Mouse (Mus musculus) right cerebral cortex, adult 2 months (tissue): ENCODE results near the gene Rasgef1c.
A peak's percentile ranks its signal among the peaks of the same experiment; 100 is the strongest.

ENCODE experiments used
- DNase-seq, 2 experiments: peaks; one replicate each; pipeline ENCODE4 v3.0.0; 2021 to 2022; ENCODE audit warnings: low spot score in 2 of 2

Rasgef1c gene

GRCm38 (mm10) chr11:49901659-49902458 lies at the start of gene Rasgef1c:
Gene Rasgef1c (plus strand): TSS chr11:49901835.
- peak; percentile 75 for DNase-seq

DNA sequence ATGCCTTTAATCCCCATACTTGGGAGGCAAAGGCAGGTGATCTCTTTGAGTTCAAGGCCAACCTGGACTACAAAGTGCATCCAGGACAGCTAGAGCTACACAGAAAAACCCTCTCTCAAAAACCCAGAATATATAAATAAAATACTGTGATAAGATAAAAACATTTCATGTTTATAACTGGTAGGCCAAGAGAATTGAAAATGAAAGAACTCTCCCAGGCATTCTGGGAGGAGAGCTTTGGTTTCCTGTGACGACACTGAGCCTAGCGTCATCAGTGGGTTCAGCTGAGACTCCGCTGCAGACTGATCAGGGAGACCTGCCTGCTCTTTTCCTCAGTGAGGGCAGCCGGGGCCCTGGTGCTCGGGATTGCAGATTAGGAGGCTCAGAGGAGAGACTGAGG lies 46.5 kb upstream of the Rasgef1c start:
- no peak for DNase-seq

DNA sequence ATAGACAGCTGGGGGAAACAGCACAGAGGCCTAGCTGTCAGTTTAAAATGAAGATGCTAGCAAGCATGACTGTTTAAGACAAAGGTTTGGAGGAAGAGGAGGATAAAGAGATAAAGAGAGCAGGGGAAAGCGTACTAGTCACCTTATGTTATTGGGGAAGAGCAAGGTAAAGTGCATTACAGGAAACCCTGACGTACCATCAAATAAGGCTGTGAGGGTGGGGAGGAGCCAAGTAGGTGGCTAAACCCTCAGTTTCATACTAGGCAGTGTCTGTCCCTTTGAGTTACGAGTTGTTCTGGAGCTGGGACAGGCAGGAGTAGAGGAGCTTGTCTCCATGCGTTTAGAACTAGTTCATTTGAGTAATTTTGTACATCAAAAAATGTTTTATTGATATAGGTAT lies 40.5 kb upstream of the Rasgef1c start:
- no peak for DNase-seq

DNA sequence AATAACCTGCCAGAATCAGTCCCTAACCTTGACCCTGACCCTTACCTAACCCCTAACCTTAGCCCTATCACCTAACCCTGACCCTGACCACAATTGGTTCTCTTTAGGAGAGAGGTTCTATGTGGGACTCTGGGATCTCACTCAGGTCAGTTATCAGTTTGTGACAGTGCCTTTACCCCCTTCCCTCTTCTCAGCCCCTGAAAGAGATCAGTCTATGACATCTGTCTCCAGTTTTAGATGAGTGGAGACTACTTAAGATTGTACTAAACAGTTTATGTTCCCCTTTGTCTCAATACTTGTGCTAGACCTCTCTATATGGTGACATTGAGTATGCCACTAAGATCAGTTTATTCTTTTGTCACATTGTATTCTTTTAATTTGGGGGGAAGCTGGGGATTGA lies 37.7 kb upstream of the Rasgef1c start:
- DNase-seq: no peak

DNA sequence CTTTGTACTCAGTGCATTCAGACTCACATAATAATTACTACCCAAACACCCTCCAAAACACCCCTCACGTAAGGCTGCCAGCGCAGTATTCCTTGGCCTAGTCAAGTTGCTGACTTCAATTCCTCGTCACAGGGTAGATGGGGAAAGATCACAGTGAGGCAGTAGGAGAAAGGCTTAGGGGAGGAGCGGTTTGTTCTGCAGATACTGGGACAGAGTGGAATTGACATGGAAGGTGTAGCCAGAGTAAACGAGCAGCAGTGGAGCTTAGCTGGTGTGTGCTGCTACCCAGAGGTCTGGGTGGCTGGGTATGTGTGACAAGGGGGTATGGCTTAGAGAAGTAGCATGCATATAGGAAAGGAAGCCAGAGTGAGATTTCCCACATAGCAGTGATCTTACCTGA lies 34.3 kb upstream of the Rasgef1c start:
- DNase-seq: no peak

GRCm38 (mm10) chr11:49869762-49870161 lies 31.9 kb upstream of the Rasgef1c start:
- peak in 1 of 2 experiments; percentile 78 for DNase-seq

- peak; percentile 58 to 64 for DNase-seq
Measured at GRCm38 (mm10) chr11:49871914-49872313, 29.7 kb upstream of the Rasgef1c start.

DNA sequence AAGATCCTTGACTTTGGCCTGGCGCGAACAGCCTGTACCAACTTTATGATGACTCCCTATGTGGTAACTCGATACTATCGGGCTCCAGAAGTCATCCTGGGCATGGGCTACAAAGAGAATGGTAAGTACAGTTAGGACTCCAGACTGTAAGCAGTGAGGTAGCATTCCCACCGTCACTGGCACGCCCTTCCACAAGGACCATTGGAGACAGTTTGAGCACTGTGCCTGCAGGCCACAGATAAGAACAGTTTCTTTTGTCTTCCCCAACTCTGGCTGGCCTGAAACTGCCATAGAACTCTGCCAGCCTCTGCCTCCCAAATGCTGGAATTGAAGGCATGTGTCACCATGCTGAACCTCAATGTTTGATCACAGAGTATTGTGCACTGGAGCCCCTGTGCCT lies 28.9 kb upstream of the Rasgef1c start:
- no peak for DNase-seq

DNA sequence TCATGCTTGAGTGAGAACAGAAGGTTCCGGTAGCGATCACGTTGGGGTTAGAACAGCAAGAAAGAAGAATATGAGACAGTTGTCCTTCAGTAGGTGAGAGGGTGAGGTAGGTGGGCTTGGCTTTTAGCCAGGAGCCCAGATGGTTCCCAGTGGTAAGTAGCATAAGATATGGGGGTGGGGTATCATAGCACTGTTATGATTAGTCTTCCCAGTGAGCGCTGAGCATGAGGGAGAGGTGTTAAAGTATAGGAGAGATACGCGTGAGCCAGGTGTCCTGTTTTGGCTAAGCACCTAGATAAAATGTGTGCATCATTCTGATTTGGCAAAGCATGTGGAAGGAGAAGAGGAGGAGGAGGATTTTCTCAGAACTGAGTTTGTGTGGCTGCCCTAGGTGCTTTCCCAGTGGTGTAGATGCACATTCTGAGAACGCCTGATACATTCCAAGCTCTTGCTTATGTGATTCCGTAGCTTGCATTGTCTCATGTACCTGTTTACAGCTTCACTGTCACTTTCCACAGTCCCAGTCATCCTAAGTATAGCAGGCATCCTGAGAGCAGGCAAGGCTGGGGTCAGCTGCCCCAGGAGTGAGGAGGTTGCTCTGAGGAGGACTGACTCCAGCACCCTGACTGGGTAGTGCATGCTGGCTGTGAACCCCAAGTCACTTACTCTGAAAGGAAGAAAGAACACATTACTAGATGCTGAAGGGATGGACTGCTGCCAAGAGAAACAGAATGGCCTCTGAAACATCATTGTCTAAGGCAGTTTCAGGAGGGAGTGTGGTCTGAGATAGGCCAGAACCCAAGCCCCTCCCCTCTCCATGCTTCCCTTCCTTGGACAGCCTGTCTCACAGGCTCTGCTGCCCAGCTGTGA lies 24.5 kb upstream of the Rasgef1c start:
- DNase-seq: peak; percentile 53 to 63

- DNase-seq: peak; percentile 41 to 43
Measured at GRCm38 (mm10) chr11:49879950-49880642, 21.5 kb upstream of the Rasgef1c start.

- DNase-seq: no peak
Measured at GRCm38 (mm10) chr11:49883394-49883793, 18.2 kb upstream of the Rasgef1c start.

GRCm38 (mm10) chr11:49888469-49888868 lies 13.2 kb upstream of the Rasgef1c start:
- no peak for DNase-seq

- no peak for DNase-seq
Measured at GRCm38 (mm10) chr11:49891993-49892392, 9.6 kb upstream of the Rasgef1c start.

- DNase-seq: no peak
Measured at GRCm38 (mm10) chr11:49893806-49894205, 7.8 kb upstream of the Rasgef1c start.

DNA sequence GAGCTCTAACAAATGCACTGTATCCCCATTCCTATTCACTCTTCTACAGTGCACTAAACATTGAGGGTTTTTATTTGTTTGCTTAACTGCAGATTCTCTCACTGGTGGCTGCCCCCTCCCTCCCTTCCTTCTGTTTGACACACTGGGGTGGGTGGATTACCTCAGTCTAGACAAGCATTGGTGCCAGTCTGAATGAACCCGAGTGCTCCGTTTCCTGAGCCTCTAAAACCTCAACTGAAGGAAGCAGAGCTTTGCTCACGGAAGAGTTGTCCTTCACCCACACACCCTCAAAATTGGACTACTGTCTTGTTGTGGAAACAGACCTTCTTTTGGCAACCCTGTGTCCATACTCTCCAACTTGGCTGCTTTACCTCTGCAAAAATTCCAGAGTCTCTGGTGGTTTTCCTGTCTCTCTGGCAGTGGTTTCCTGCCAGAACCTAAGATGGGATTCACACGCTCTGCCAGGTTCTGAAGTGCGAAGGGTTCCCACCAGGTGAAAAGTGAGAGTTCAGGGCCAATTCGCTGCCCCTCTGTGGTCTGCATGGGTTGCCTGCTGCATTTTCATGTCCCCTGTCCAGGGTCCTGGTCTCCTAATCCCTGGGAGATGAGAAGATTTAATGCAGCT lies 5.6 kb upstream of the Rasgef1c start:
- DNase-seq: no peak

GRCm38 (mm10) chr11:49900043-49900442 lies 1.6 kb upstream of the Rasgef1c start:
- no peak for DNase-seq

GRCm38 (mm10) chr11:49900962-49901658 lies 525 bp upstream of the Rasgef1c start:
- DNase-seq: no peak

GRCm38 (mm10) chr11:49903333-49903732 lies 1.7 kb downstream of the Rasgef1c start:
- peak; percentile 87 to 88 for DNase-seq

- no peak for DNase-seq
Measured at GRCm38 (mm10) chr11:49918521-49919180, 17.0 kb downstream of the Rasgef1c start.

DNA sequence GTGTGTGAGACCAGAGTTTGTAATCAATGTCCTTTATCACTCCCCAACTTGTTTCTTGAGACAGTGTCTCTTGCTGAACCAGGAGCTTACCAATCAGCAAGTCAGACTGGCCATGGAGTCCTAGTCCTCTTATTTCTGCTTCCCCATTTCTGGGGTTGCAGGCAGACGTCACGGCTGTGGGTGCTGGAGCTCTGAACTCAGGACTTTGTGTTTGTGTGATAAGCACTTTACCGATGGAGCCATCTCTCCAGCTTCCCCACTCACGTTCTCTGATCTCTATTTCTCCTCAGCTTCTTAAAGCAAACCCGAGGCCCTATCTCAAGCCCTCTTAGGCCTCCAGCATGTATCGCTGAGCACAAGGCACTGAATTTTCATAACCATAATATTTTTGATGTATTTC lies 17.7 kb downstream of the Rasgef1c start:
- DNase-seq: no peak

DNA sequence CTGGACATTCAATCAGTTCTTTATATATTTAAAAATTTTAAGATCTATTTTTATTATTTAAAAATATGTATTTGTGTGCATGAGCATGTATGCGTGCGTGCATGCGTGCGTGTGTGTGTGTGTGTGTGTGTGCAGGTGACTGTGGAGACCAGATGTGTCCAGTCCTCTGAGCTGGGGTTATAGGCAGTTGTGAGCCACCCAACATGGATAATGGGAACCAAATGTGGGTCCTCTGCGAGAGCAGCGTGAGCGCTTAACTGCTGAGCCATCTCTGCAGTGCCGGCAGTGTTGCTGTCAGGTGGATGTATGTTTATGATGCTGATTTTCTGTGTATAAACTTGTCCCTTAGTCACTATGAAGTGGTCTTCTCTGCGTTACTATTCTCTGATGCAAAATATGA lies 21.9 kb downstream of the Rasgef1c start:
- DNase-seq: no peak
